Mouse (Mus musculus): ENCODE results near the gene D930048N14Rik. TPM values are rescaled to one million over a fixed set of nuclear protein-coding genes. Genes with fewer than 3 reads are reported as not detected.
"Not testable (repeated sequence)": the region's sequence is repeated elsewhere in the genome, so short reads cannot be mapped to it uniquely, and the experiment has no call there.

Gene D930048N14Rik
- polyA plus RNA-seq, 1 experiment from 2014 or later, result 8.3 TPM

GRCm38 (mm10) chr11:51625187-51625820 lies 25.4 kb upstream of the D930048N14Rik start:
- ATAC-seq, result no peak
- H3K27me3 ChIP-seq, result no peaks in the 10 kb centered on the region
- POLR2A ChIA-PET, result interaction anchor here (0.5 kb wide), 1 partner anchor 61 kb away, joined by 3 read pairs; no protein-coding TSS in a partner anchor
- in situ Hi-C loops (cut with MboI; ENCODE audit: low pct_unique_long_range_greater_than_20kb), result no loop called here
- no peak for TF ChIP-seq CTCF (IDR thresholded peaks at IDR 0.05)
- CTCF ChIA-PET, result interaction anchor here (1.5 kb wide), 1 partner anchor 11 kb away, joined by 4 read pairs; the partner anchor contains the start of gene Rmnd5b
- no peak for DNase-seq (ENCODE audit: low read depth, low spot score)

- ChIA-PET POLR2A (no interaction called here), CTCF (interaction anchor here (1.0 kb wide), 1 partner anchor 54 kb away, joined by 3 read pairs; no protein-coding TSS in a partner anchor)
- TF ChIP-seq CTCF (IDR thresholded peaks at IDR 0.05), result no peak
- DNase-seq (ENCODE audit: low read depth, low spot score), result no peak
- no peak for ATAC-seq
- in situ Hi-C loops (cut with MboI; ENCODE audit: low pct_unique_long_range_greater_than_20kb), result no loop called here
- H3K27me3 ChIP-seq, result no peaks in the 10 kb centered on the region
These were observed 23.3 kb upstream of the D930048N14Rik start for GRCm38 (mm10) chr11:51627425-51627824.

GRCm38 (mm10) chr11:51627907-51628306 lies 22.8 kb upstream of the D930048N14Rik start:
- TF ChIP-seq CTCF (IDR thresholded peaks at IDR 0.05), result no peak
- CTCF ChIA-PET, result interaction anchor here (1.0 kb wide), 1 partner anchor 53 kb away, joined by 3 read pairs; no protein-coding TSS in a partner anchor
- H3K27me3 ChIP-seq, result no peaks in the 10 kb centered on the region
- no peak for ATAC-seq
- in situ Hi-C loops (cut with MboI; ENCODE audit: low pct_unique_long_range_greater_than_20kb), result no loop called here
- DNase-seq (ENCODE audit: low read depth, low spot score), result no peak
- POLR2A ChIA-PET, result no interaction called here

- ATAC-seq, result no peak
- no peaks in the 10 kb centered on the region for H3K27me3 ChIP-seq
- DNase-seq (ENCODE audit: low read depth, low spot score), result no peak
- in situ Hi-C loops (cut with MboI; ENCODE audit: low pct_unique_long_range_greater_than_20kb), result no loop called here
- no peak for TF ChIP-seq CTCF (IDR thresholded peaks at IDR 0.05)
- CTCF ChIA-PET, result interaction anchor here (1.3 kb wide), 1 partner anchor 34 kb away, joined by 3 read pairs; no protein-coding TSS in a partner anchor
- POLR2A ChIA-PET, result interaction anchor here (0.6 to 1.3 kb wide), 2 partner anchors 23 to 585 kb away, joined by 3 read pairs; partner anchors contain the start of gene Hnrnpab
These were observed 21.0 kb upstream of the D930048N14Rik start for GRCm38 (mm10) chr11:51629651-51630314.

GRCm38 (mm10) chr11:51632130-51632753 lies 18.5 kb upstream of the D930048N14Rik start:
- TF ChIP-seq CTCF (IDR thresholded peaks at IDR 0.05), result no peak
- CTCF ChIA-PET, result interaction anchor here (0.9 to 1.7 kb wide), 6 partner anchors 14 to 54 kb away, joined by 3 to 5 read pairs (median 3); no protein-coding TSS in a partner anchor
- in situ Hi-C loops (cut with MboI; ENCODE audit: low pct_unique_long_range_greater_than_20kb), result no loop called here
- POLR2A ChIA-PET, result interaction anchor here (0.5 to 1.7 kb wide), 3 partner anchors 18 to 728 kb away, joined by 3 to 9 read pairs (median 4); partner anchors contain the start of genes D930048N14Rik and N4bp3
- H3K27me3 ChIP-seq, result no peaks in the 10 kb centered on the region
- peak; percentile 36 for ATAC-seq
- peak; percentile 89 for DNase-seq (ENCODE audit: low read depth, low spot score)

- CTCF ChIA-PET, result interaction anchor here (1.0 to 1.7 kb wide), 2 partner anchors 16 to 49 kb away, joined by 3 to 5 read pairs; no protein-coding TSS in a partner anchor
- H3K27me3 ChIP-seq; POLR2A ChIA-PET; ATAC-seq; DNase-seq (ENCODE audit: low read depth, low spot score); in situ Hi-C loops (cut with MboI; ENCODE audit: low pct_unique_long_range_greater_than_20kb): not testable (repeated sequence)
These were observed 17.6 kb upstream of the D930048N14Rik start for GRCm38 (mm10) chr11:51633200-51633599.

GRCm38 (mm10) chr11:51633721-51634120 lies 17.0 kb upstream of the D930048N14Rik start:
- no peak for DNase-seq (ENCODE audit: low read depth, low spot score)
- H3K27me3 ChIP-seq, result no peaks in the 10 kb centered on the region
- TF ChIP-seq CTCF (IDR thresholded peaks at IDR 0.05), result no peak
- in situ Hi-C loops (cut with MboI; ENCODE audit: low pct_unique_long_range_greater_than_20kb), result no loop called here
- no peak for ATAC-seq
- ChIA-PET POLR2A (interaction anchor here (0.7 kb wide), 1 partner anchor 17 kb away, joined by 3 read pairs; the partner anchor contains the start of genes D930048N14Rik and N4bp3), CTCF (interaction anchor here (1.0 kb wide), 1 partner anchor 48 kb away, joined by 3 read pairs; no protein-coding TSS in a partner anchor)

GRCm38 (mm10) chr11:51635127-51635524 lies 15.6 kb upstream of the D930048N14Rik start:
- POLR2A ChIA-PET, result interaction anchor here (0.9 to 1.5 kb wide), 3 partner anchors 12 to 29 kb away, joined by 3 to 13 read pairs (median 5); no protein-coding TSS in a partner anchor
- in situ Hi-C loops (cut with MboI; ENCODE audit: low pct_unique_long_range_greater_than_20kb), result no loop called here

GRCm38 (mm10) chr11:51635525-51636322 lies 15.0 kb upstream of the D930048N14Rik start, which contains the start of gene Rmnd5b:
Gene Rmnd5b, minus strand, starts transcription at chr11:51635896.
- H3K27me3 ChIP-seq, result no peaks in the 10 kb centered on the region
- TF ChIP-seq CTCF (IDR thresholded peaks at IDR 0.05), result no peak
- CTCF ChIA-PET, result interaction anchor here (1.2 to 1.4 kb wide), 5 partner anchors 9 to 46 kb away, joined by 4 to 7 read pairs (median 4); no protein-coding TSS in a partner anchor
- in situ Hi-C loops (cut with MboI; ENCODE audit: low pct_unique_long_range_greater_than_20kb), result no loop called here
- no peak for DNase-seq (ENCODE audit: low read depth, low spot score)
- POLR2A ChIA-PET, result interaction anchor here (0.6 to 1.5 kb wide), 8 partner anchors 9 to 221 kb away, joined by 3 to 13 read pairs (median 4); partner anchors contain the start of genes D930048N14Rik and N4bp3
- ATAC-seq, result peak; percentile 7

More at GRCm38 (mm10) chr11:51635127-51635524, 15.6 kb upstream of the D930048N14Rik start:
- ATAC-seq (no peak), DNase-seq (ENCODE audit: low read depth, low spot score) (no peak)
- CTCF ChIA-PET, result no interaction called here
- H3K27me3 ChIP-seq, result no peaks in the 10 kb centered on the region
- no peak for TF ChIP-seq CTCF (IDR thresholded peaks at IDR 0.05)
